Mouse (Mus musculus) spleen, postnatal 36 days (tissue): ENCODE measurements around the gene Lhfpl3.

Experiments used
- DNase-seq, 2 experiments: peaks; one replicate each; pipeline ENCODE4 v3.0.0; 2022; ENCODE audit warnings: low spot score in 2 of 2, mixed read lengths in 1 of 2

Gene Lhfpl3

DNA sequence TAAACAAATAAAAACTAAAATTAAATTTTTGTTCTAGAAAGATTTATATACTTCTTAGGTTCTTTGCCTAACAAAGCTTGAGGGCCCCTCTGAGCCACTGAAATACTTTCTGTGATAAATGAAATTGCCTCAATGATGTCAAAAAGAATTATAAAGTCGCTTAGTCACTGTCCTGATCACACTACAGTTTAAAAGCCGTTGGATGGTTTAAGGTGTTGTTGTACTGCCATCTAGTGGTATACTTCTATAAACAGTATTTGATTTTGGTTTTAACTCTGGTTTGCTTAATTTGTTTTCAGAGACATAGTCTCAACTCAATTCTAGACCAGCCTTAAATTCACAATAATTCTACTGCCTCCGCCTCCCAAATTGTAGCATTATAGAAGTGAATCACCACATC is 539.0 kb downstream of the Lhfpl3 start:
- DNase-seq = no peak

DNA sequence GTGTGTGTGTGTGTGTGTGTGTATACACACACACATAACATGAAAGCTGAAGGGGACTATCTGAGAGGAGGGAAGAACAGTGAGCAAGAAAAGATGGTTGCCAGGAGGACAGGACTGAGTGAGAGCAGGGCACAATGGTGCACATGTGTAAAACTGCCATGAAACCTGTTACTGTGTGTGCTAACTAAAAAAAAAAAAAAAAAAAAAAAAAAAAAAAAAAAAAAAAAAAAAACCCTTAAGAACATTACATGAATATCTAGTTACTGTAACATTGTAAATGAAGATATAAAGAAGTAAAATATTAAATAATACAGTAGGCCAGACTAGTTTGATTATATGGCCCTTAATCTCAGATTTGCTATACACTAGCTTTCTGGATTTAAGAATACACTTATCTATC is 543.3 kb downstream of the Lhfpl3 start:
- DNase-seq = no peak
